Mouse (Mus musculus) bone marrow macrophage, adult 2 months (primary cell): ENCODE measurements around the gene Mfrp. TPM values are rescaled to one million over a fixed set of nuclear protein-coding genes. Genes with fewer than 3 reads are reported as not detected.

Experiments
- H3K27ac ChIP-seq: 2 replicates; pipeline ENCODE4 v1.5.1; 2012; ENCODE audit warnings: low read depth, low read length; ENCODE audit not compliant: insufficient read depth
- H3K4me1 ChIP-seq: 2 replicates; pipeline ENCODE4 v1.6.1; 2012; ENCODE audit warnings: low read length; ENCODE audit not compliant: control insufficient read depth, insufficient read depth
- H3K4me3 ChIP-seq: 2 replicates; pipeline ENCODE4 v1.5.1; 2012; ENCODE audit warnings: mild to moderate bottlenecking, low read length, moderate library complexity; ENCODE audit not compliant: insufficient read depth
- CTCF ChIP-seq: IDR thresholded peaks from 2 replicates; pipeline ENCODE4 v1.5.1; 2012; ENCODE audit warnings: low read depth, mild to moderate bottlenecking, low read length, moderate library complexity
- POLR2A ChIP-seq: IDR thresholded peaks from 2 replicates; pipeline ENCODE4 v1.6.1; 2012; ENCODE audit warnings: mild to moderate bottlenecking, low read depth, low read length, borderline replicate concordance
- polyA plus RNA-seq: library from polyadenylated mRNA; stranded (reverse); fragments of >200 nt; gene quantifications from 2 replicates; pipeline ENCODE4 v1.2.4, GENCODE M21; 2012; ENCODE audit not compliant: missing spikeins, insufficient read depth, insufficient read length

Gene Mfrp
- polyA plus RNA-seq, 1 experiment = not detected

DNA sequence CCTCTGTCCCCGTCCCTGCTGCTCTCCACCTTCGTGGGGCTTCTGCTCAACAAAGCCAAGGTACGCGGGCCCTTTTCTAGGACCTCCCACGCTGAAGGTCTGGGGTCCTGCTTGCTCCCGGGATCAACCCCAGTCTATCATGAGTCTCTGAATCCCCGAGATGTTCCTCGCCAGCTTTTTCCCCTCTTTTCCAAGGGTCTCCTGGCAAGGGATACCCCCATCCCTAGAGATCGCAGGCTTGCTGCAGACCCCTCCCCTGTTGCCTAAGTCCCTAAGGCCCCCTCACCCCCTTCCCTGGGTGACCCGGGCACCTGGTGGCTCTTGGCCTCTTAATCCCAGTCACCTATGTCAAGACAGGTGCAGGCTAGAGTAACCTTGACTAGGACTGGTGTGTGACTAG is 16.3 kb upstream of the Mfrp start:
- H3K4me3 ChIP-seq = peak overlapping the region; percentile 52
- H3K4me1 ChIP-seq = peaks cover 40% of the 10 kb centered on the region
- no peak overlapping the region for H3K27ac ChIP-seq
- TF ChIP-seq POLR2A = no peak
- no peak for TF ChIP-seq CTCF

DNA sequence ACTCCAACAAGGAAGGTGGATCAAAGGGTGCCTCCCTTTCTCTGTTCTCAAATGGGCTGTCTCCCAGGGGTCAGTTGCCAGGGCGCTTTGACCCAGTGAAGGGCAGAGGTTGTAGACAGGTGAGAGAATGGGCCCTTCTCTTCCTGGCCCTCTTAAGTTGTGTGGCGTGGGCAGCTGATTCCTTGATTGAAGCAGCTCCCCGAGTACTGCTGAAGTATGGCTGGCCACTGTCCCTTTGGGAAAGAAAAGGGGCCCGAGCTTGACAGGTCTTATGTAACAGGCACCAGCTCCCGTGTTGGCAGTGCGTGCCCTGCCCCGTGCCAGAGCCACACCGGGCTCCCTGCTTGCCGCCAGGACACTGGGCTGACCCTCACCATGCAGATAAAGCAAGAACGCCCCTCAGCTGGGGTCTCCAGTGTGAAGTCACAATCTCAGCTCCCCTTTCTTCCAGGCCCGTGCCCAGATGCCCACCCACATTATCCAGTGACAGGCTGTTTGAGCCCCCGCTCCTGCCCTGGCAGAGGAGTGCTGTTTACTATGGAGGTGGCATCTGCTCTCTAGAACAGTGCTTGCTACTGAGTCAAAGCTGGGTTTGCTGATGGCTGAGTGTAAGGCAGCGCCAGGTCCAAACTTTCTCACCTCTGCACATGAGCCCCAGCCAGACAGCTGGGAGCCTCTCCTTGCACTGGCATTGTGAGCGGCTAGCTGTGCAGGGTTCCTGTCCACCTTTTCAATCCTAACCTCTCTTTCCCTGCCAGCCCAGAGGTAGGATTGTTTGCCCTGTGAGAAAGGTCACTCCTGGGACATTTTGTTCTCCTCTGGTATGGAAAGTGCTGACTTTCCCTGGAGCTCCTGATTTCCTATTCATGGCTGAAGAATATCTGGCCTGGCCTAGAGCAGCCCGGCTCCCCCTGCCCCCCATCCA is 15.5 kb upstream of the Mfrp start:
- H3K4me3 ChIP-seq = no peak overlapping the region

DNA sequence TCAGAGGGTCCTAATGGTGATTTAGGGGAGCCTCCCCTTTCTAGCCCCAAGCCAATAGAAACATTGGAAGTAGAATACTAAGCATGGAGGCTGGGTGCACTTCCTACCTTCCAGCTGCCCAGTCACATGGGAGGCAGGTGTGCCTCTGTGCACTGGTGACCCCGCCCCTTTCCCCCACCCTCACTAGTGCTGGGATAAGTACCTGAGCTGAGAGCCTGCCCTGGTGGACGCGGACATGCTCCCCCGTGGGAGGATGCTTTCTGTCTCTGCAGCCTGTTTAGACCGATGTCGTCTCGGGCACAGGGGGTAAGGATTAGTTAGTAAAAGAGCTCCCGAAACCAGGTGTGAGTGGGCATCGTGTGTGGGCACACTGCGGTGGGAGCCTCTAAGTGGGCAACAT is 14.6 kb upstream of the Mfrp start:
- Histone ChIP-seq H3K27ac (no peak overlapping the region), H3K4me3 (no peak overlapping the region), H3K4me1 (peaks cover 38% of the 10 kb centered on the region)
- no peak for TF ChIP-seq CTCF
- TF ChIP-seq POLR2A = no peak

More for the DNA sequence above, 15.5 kb upstream of the Mfrp start:
- peaks cover 41% of the 10 kb centered on the region for H3K4me1 ChIP-seq
- TF ChIP-seq POLR2A (no peak), CTCF (no peak)
- no peak overlapping the region for H3K27ac ChIP-seq

DNA sequence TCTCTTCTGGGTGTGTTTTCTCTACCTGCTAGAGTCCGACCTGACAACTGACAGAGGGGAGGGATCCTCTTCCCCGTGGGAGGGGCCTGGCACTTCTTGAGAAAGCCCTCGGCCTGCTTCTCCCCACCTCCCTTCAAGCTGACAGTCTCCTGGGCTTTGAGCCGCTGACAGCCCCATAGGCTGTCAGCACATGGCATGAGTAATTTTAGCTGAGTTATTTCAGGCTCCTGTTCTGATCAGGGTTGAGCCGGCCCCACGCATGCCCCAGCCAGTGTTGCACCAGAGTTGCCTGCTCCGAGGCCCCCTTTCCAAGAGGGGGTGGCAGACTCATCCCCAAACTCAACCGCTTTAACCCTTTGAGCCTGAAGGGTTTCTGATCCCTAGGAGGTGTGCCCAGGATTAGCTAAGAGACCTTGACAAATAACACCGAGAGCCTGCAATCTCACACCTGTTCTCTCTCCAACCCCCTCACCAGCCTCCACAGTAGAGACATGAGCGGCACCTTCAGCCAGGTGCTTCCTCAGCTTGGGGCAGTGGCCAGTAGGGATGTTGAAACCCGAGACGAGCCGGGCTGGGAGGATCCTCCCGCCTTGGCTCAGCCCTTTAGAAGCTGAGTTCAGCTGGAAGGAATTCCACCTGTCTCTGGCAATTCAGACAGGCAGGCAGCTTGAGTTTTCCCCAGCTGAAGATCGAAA is 13.6 kb upstream of the Mfrp start:
- Histone ChIP-seq H3K27ac (no peak overlapping the region), H3K4me1 (peaks cover 31% of the 10 kb centered on the region), H3K4me3 (peak overlapping the region; percentile 1; the same call in 1 of the 2 replicates)
- TF ChIP-seq POLR2A (no peak), CTCF (no peak)

DNA sequence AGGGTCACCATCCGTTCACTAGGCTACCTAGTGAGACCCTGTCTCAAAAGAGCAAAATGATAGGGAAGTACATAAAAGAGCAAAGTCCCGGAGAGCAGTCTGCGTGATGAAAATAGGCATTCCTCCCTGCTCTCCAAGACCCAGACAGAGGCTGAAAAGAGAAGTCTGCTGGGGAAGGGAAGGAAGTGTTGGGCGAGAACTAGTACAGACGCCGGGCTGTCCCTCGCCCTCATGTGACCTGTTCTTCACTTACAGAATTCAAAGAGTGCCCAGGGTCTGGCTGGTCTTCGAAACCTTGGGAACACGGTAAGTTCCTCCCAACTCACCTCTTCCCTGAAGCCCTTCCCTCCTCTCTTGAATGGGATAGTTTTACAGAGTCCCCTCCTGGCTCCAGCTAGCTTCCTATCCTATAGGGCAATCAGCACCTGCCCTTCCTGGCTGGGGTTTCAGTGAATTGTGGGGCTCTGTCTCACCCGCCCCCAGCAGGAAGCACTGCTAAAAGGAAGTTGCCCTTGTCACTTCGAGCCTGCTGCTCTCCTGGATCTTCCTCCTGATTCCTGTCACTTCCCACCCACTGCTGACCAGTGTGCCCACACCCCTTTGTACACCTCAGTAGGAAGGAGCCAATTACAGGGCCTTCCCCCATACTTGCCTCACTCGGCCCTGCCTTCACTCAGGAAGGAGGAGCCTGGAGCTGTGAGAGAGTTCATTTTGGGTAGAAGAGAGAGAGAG is 12.5 kb upstream of the Mfrp start:
- Histone ChIP-seq H3K27ac (peak overlapping the region; percentile 96), H3K4me3 (peak overlapping the region; percentile 49), H3K4me1 (peaks cover 24% of the 10 kb centered on the region)
- no peak for TF ChIP-seq POLR2A
- no peak for TF ChIP-seq CTCF

DNA sequence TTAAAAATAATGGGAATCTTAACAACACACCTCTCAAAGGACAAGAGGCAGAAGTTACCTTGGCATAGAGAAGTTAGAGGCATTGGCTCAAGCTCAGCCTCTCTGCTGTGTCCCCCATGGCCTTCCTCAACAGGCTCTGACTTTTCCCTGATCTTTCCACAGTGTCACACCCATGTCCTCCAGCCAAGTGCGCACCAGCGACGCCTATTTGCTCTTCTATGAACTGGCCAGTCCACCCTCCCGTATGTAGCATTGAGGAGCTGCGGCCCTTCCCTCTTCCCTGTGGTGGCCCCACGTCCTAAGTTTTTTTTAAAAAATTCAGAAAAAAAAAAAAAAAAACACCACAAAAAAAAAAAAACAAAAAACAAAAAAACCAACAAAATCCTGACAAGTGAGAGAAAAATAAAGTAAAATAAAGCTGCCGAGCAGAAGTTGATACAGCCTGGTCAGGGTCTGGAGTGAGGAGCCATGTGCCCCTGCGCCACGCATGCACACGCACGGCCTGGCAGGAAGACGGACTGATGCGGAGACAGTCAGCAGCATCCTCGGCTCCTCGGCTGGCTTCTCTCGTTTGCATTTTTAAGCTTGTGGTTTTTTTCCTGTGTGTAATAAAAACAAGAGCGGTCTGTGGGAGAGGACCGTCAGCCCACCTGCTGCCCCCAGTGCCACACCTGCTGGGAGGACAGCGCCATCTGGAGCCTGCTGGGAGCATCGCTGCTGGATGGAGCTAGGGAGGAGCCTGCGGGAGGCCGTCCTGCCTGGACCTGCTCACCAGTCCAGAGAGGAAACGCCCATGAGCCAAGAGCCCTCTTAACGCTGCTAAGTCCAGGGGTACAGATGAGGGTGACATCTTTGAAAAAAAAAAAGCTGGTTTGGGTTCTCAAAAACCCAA is 7.7 kb upstream of the Mfrp start:
- Histone ChIP-seq H3K4me1 (peaks cover 23% of the 10 kb centered on the region), H3K4me3 (no peak overlapping the region), H3K27ac (no peak overlapping the region)
- TF ChIP-seq CTCF = peak; percentile 42
- no peak for TF ChIP-seq POLR2A

DNA sequence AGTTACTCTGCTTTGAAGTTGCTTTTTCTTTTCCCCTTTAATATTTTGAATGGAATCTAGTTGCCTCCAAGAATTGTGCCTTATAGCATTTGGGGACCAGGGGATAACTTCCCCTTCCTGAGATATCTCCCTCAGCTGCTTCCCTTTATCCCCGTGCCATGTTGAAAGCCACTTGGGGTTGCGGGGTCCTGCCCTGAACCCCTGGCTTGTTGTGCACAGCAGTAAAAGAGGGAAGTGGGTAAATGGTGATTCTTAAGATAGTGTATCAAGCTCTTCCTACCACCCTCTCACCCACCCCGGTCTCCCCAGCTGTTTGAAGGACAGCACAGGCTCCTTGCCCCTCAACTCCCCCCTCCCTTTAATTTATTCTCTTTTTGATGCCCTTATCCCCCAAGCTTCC is 6.8 kb upstream of the Mfrp start:
- H3K27ac ChIP-seq = no peak overlapping the region
- H3K4me3 ChIP-seq = no peak overlapping the region
- peaks cover 19% of the 10 kb centered on the region for H3K4me1 ChIP-seq
- no peak for TF ChIP-seq CTCF
- TF ChIP-seq POLR2A = no peak

DNA sequence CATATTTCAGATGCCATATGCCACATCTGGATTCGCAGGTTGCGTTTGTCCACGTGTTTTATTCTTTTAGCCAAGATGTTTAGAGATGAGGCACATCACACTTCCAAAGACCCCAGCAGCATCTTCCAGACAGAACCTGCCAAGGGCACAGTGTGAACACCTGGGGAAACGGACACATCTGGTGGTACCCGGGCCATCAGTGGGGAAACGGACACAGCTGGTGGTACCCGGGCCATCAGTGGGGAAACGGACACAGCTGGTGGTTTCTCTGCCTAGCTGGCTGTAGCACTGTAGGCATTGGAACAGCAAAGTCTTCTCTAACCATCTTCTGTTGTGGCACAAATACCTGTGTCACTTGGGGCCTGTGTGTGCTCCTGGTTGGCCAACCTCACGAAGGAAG is 5.7 kb upstream of the Mfrp start:
- no peak for TF ChIP-seq POLR2A
- no peak for TF ChIP-seq CTCF
- Histone ChIP-seq H3K4me1 (peaks cover 12% of the 10 kb centered on the region; the same call in 1 of the 2 replicates), H3K27ac (no peak overlapping the region), H3K4me3 (no peak overlapping the region)

DNA sequence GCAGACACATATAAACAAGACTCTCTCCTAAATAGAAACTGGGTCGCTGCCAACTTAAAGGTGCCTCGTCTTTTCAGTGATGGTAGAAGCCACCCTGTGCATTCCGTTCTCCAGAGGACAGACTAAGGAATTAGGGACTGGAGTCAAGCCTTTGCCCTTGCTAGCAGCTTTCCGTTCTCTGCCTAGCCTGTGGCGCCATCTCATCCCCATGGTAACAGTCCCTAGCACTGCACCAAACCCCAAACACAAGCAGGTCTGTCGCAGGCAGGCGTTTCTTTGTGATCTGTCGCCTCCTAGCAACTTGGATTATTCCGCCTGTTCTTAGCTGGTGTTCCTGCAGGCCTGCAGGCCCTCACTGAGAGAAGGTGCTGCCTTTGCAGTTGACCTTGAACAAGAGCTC is 5.0 kb upstream of the Mfrp start:
- Histone ChIP-seq H3K4me1 (peaks cover 12% of the 10 kb centered on the region; the same call in 1 of the 2 replicates), H3K4me3 (no peak overlapping the region), H3K27ac (no peak overlapping the region)
- TF ChIP-seq CTCF = no peak
- no peak for TF ChIP-seq POLR2A
